Mouse (Mus musculus): ENCODE results near the gene Rpgr. TPM values are rescaled to one million over a fixed set of nuclear protein-coding genes. Genes with fewer than 3 reads are reported as not detected.

Rpgr gene
- total and polyA plus RNA-seq, 3 experiments, result not detected

GRCm38 (mm10) chrX:10257774-10258173 lies 41.1 kb upstream of the Rpgr start:
- no peak for DNase-seq (ENCODE audit: low read depth, low spot score)
- Histone ChIP-seq H3K36me3 (ENCODE audit: control insufficient read depth in 1 of 2, insufficient read depth in 2 of 2, low read length in 2 of 2) (no peaks in the 10 kb centered on the region), H3K79me2 (ENCODE audit: control insufficient read depth, insufficient read depth, low read length, poor library complexity) (no peaks in the 10 kb centered on the region), H3K27me3 (ENCODE audit: control insufficient read depth in 1 of 2, insufficient read depth in 2 of 2, low read length in 2 of 2) (no peaks in the 10 kb centered on the region), H3K4me1 (ENCODE audit: control insufficient read depth in 1 of 2, insufficient read depth in 2 of 2, low read length in 2 of 2) (no peaks in the 10 kb centered on the region), H3K27ac (ENCODE audit: control insufficient read depth, low read depth, low read length) (no peak overlapping the region), H3K4me3 (ENCODE audit: control insufficient read depth in 1 of 2, insufficient read depth in 1 of 2, low read depth in 2 of 2, low read length in 2 of 2) (no peak overlapping the region), H3K9me3 (replicated peaks; ENCODE audit: insufficient read depth, low read length) (no peaks in the 10 kb centered on the region), H3K9ac (ENCODE audit: control insufficient read depth, low read depth, low read length, poor library complexity, severe bottlenecking) (no peak overlapping the region)
- no peak for TF ChIP-seq NELFE (IDR thresholded peaks at IDR 0.05; ENCODE audit: low read depth, low read length)
- no peak for TF ChIP-seq USF2 (IDR thresholded peaks at IDR 0.05; ENCODE audit: borderline replicate concordance in 1 of 2, insufficient read depth in 1 of 2, low read depth in 1 of 2, low read length in 2 of 2)
- no peak for TF ChIP-seq POLR2AphosphoS2 (IDR thresholded peaks at IDR 0.05; ENCODE audit: low read length)

GRCm38 (mm10) chrX:10251852-10252504 lies 35.3 kb upstream of the Rpgr start, which contains the start of gene Otc:
TSS of gene Otc (plus strand) at chrX:10252305.
- Histone ChIP-seq H3K79me2 (ENCODE audit: control insufficient read depth, insufficient read depth, low read length, poor library complexity) (no peaks in the 10 kb centered on the region), H3K27ac (ENCODE audit: control insufficient read depth, low read depth, low read length) (no peak within 1 kb of the TSS), H3K4me1 (ENCODE audit: control insufficient read depth in 1 of 2, insufficient read depth in 2 of 2, low read length in 2 of 2) (no peaks in the 10 kb centered on the region), H3K9ac (ENCODE audit: control insufficient read depth, low read depth, low read length, poor library complexity, severe bottlenecking) (no peak within 1 kb of the TSS), H3K4me3 (ENCODE audit: control insufficient read depth in 1 of 2, insufficient read depth in 1 of 2, low read depth in 2 of 2, low read length in 2 of 2) (no peak within 1 kb of the TSS), H3K9me3 (replicated peaks; ENCODE audit: insufficient read depth, low read length) (no peaks in the 10 kb centered on the region), H3K27me3 (ENCODE audit: control insufficient read depth in 1 of 2, insufficient read depth in 2 of 2, low read length in 2 of 2) (no peaks in the 10 kb centered on the region), H3K36me3 (ENCODE audit: control insufficient read depth in 1 of 2, insufficient read depth in 2 of 2, low read length in 2 of 2) (no peaks in the 10 kb centered on the region)
- no peak for DNase-seq (ENCODE audit: low read depth, low spot score)
- no peak for TF ChIP-seq CHD2 (IDR thresholded peaks at IDR 0.05; ENCODE audit: low read length)
- no peak for TF ChIP-seq ELF1 (IDR thresholded peaks at IDR 0.05; ENCODE audit: low read depth, low read length)
- TF ChIP-seq ZMIZ1 (IDR thresholded peaks at IDR 0.05; ENCODE audit: low read depth, low read length), result no peak
- TF ChIP-seq ZNF384 (IDR thresholded peaks at IDR 0.05; ENCODE audit: low read depth, low read length), result no peak
- TF ChIP-seq TAL1 (IDR thresholded peaks at IDR 0.05; ENCODE audit: low read length), result no peak
- no peak for TF ChIP-seq MYB (IDR thresholded peaks at IDR 0.05; ENCODE audit: low read depth, low read length)
- TF ChIP-seq GABPA (IDR thresholded peaks at IDR 0.05; ENCODE audit: low read depth, low read length), result no peak
- TF ChIP-seq HCFC1 (IDR thresholded peaks at IDR 0.05; ENCODE audit: low read depth, low read length), result no peak
- TF ChIP-seq MEF2A (IDR thresholded peaks at IDR 0.05; ENCODE audit: extremely low read depth, insufficient replicate concordance, low read depth, low read length, poor library complexity, severe bottlenecking), result no peak
- TF ChIP-seq SIN3A (IDR thresholded peaks at IDR 0.05; ENCODE audit: low read length), result no peak
- TF ChIP-seq UBTF (IDR thresholded peaks at IDR 0.05; ENCODE audit: borderline replicate concordance, insufficient read depth, low read depth, low read length), result no peak
- no peak for TF ChIP-seq BHLHE40 (IDR thresholded peaks at IDR 0.05; ENCODE audit: borderline replicate concordance, low read depth, low read length)
- no peak for TF ChIP-seq RCOR1 (IDR thresholded peaks at IDR 0.05; ENCODE audit: low read depth, low read length)

Measured in MEL (cell line).